Mouse (Mus musculus) embryonic facial prominence, embryonic 10.5 days (tissue): ENCODE results near the gene Cd69. TPM values are rescaled to one million over a fixed set of nuclear protein-coding genes. Genes with fewer than 3 reads are reported as not detected.

Source experiments
- DNase-seq: peaks from one replicate; pipeline ENCODE4 v3.0.0-alpha.2; 2017; ENCODE audit warnings: low spot score
- H3K27ac ChIP-seq: fragments of 300-500 bp; sonication (generic); replicated peaks from 2 replicates; pipeline ENCODE4 v1.5.1; 2016; ENCODE audit warnings: mild to moderate bottlenecking
- H3K27me3 ChIP-seq: fragments of 300-500 bp; sonication (generic); replicated peaks from 2 replicates; pipeline ENCODE4 v1.6.1; 2016; ENCODE audit warnings: low read depth, mild to moderate bottlenecking; ENCODE audit not compliant: poor library complexity, severe bottlenecking
- H3K36me3 ChIP-seq: fragments of 300-500 bp; sonication (generic); replicated peaks from 2 replicates; pipeline ENCODE4 v1.6.1; 2016; ENCODE audit warnings: mild to moderate bottlenecking, moderate library complexity
- H3K4me1 ChIP-seq: fragments of 300-500 bp; sonication (generic); 2 replicates; pipeline ENCODE4 v1.6.1; 2016
- H3K4me3 ChIP-seq: fragments of 300-500 bp; sonication (generic); 2 replicates; pipeline ENCODE4 v1.5.1; 2016; ENCODE audit warnings: mild to moderate bottlenecking, moderate library complexity
- H3K9me3 ChIP-seq: fragments of 300-500 bp; sonication (generic); 2 replicates; pipeline ENCODE4 v1.6.1; 2016; ENCODE audit warnings: mild to moderate bottlenecking
- WGBS: fragments of 180-500 bp; shearing (Covaris S2); methylation state at CpG from one replicate; pipeline ENCODE4 v1.1.7; 2016; 5-methylcytosine and 5-hydroxymethylcytosine counted together
- polyA plus RNA-seq: library from polyadenylated mRNA; unstranded; fragments of >200 nt; fragmentation: Nextera tagmentation; extraction: Ambion mirVana; gene quantifications from 2 replicates; pipeline ENCODE4 v1.2.1, GENCODE M21; 2016

The Cd69 gene
- polyA plus RNA-seq, 1 experiment from 2014 or later = not detected

DNA sequence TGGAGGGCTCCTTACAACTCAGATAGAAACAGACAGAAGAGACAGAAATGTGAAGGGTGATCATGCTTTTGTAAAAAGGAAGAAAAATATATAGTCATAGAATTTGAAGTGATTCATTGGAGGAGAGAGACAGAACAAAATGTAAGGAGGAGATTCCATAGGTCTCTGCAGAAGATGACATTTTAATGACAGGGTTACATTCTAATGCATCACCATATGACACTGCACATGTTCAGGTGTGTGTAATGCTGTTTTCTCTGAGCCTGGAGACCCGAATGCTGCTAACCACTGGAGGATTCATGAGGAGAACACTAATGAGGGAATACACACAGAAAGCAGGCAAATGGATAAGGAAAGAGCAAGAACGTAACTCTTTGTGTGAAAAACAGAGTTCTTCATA is 760 bp downstream of the Cd69 start:
- Histone ChIP-seq H3K27ac (no peak overlapping the region), H3K27me3 (no peaks in the 10 kb centered on the region), H3K4me3 (no peak overlapping the region), H3K36me3 (no peaks in the 10 kb centered on the region), H3K4me1 (no peaks in the 10 kb centered on the region), H3K9me3 (no peaks in the 10 kb centered on the region)
- DNase-seq = no peak
- WGBS = 81% methylated on average over 2 of the region's 2 CpGs

DNA sequence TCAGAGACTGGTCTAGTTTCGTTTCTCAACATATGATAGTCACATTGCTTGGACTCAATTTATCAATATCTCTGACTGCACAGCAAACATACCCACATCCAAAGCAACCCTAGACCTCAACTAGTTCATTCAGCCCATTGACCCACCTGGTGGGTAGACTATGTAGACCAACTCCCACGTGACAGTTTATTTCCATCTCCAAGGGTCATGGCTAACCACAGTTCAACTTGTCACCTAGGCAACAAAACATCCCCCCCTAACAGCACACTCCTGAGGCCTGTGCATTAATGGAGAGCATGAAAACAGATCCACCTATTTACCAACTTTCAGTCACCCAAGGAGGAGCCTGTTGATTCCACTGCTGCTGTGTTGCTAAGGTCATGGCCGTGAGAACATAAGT is 1.6 kb downstream of the Cd69 start:
- 86% methylated on average over 3 of the region's 3 CpGs for WGBS
- Histone ChIP-seq H3K27ac (no peak overlapping the region), H3K27me3 (no peaks in the 10 kb centered on the region), H3K36me3 (no peaks in the 10 kb centered on the region), H3K9me3 (no peaks in the 10 kb centered on the region), H3K4me3 (no peak overlapping the region), H3K4me1 (no peaks in the 10 kb centered on the region)
- DNase-seq = no peak

DNA sequence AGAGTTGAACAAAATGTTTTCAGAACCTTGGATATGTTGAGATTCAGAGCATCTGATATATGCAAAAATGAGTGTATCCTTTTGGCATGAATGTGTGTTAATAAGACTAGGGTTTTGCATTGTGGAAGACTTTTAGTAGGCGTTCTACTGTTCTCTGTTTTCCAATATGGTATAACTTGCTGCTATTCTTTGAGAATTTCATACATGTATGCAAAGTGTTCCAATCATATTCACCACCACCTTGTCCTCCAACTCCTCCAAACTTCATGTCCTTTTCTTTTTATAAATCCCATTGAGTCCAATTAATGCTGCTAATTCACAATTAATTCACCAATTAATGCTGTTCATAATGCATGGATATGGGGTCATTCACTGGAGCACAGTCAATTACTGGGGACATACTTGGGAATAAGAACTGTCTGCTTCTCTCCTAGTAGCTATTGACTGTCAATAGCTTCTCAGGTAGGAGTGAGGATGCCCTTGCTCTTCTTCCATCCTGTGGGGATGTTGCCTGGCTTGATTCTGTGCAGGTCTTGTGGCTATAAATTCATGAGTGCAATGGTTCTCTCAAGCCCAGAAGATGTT is 8.7 kb downstream of the Cd69 start:
- Histone ChIP-seq H3K27ac (no peak overlapping the region), H3K4me3 (no peak overlapping the region), H3K9me3 (no peaks in the 10 kb centered on the region), H3K27me3 (no peaks in the 10 kb centered on the region), H3K4me1 (no peaks in the 10 kb centered on the region), H3K36me3 (no peaks in the 10 kb centered on the region)
- WGBS = 80% methylated on average over 1 of the region's 1 CpGs
- DNase-seq = no peak

DNA sequence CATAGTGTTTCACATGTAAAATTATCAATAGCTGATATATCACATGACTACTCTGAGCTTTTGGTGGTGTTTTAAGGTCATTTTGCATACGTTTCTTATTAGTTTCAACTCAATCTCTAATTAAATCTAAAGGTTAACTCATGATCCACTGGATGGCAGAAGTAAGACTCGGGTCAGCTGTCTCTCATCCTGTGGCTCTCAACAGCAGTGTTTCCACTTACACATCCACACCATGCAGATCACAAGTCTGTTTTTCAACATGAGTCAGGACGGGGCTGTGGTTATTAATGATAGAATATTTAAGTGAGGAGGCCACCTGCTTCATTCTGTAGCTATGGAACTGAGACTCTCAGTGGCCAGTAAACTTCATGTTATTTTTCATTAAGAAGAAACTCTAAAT is 9.4 kb downstream of the Cd69 start:
- Histone ChIP-seq H3K9me3 (no peaks in the 10 kb centered on the region), H3K27ac (no peak overlapping the region), H3K4me1 (no peaks in the 10 kb centered on the region), H3K27me3 (no peaks in the 10 kb centered on the region), H3K4me3 (no peak overlapping the region), H3K36me3 (no peaks in the 10 kb centered on the region)
- DNase-seq = no peak
- 78% methylated on average over 3 of the region's 3 CpGs for WGBS

DNA sequence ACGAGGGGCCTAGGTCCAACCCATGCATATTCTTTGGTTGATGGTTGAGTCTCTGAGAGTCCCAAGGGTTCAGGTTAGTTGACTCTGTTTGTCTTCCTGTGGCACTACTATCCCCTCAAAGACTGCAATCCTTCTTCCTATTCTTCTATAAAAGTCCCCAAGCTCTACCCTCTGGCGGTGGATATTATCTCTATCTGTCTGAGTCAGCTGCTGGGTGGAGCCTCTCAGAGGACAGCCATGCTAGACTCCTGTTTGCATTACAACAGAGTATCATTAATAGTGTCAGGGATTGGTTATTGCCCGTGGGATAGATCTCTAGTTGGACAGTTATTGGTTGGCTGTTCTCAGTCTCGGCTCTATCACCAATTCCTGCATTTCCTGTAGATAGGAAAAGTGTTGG is 14.3 kb downstream of the Cd69 start:
- Histone ChIP-seq H3K36me3 (no peaks in the 10 kb centered on the region), H3K9me3 (peaks cover 4% of the 10 kb centered on the region; the same call in 1 of the 2 replicates), H3K27ac (no peak overlapping the region), H3K27me3 (no peaks in the 10 kb centered on the region), H3K4me1 (no peaks in the 10 kb centered on the region), H3K4me3 (no peak overlapping the region)
- WGBS = 89% methylated on average over 4 of the region's 4 CpGs
- DNase-seq = no peak

DNA sequence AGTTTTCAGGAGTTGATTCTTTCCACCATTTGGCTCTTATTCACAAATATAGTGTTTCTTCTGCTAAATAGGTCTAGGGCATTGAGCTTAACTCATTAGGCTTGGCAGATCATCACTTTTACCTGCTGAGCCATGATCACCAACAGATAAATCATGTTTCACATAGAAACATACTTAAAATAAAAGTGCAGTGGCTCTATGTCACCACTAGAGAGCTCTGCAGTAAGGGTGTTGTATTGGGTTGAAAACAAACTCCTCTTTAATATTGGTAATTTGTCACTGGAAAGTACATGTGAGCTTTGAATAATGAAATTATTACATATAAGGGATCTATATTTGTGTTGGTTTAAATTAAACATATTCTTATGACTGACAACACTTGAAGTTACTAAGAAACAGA is 15.2 kb downstream of the Cd69 start:
- Histone ChIP-seq H3K36me3 (no peaks in the 10 kb centered on the region), H3K27me3 (no peaks in the 10 kb centered on the region), H3K27ac (no peak overlapping the region), H3K4me1 (no peaks in the 10 kb centered on the region), H3K9me3 (peaks cover 4% of the 10 kb centered on the region; the same call in 1 of the 2 replicates), H3K4me3 (no peak overlapping the region)
- DNase-seq = no peak

DNA sequence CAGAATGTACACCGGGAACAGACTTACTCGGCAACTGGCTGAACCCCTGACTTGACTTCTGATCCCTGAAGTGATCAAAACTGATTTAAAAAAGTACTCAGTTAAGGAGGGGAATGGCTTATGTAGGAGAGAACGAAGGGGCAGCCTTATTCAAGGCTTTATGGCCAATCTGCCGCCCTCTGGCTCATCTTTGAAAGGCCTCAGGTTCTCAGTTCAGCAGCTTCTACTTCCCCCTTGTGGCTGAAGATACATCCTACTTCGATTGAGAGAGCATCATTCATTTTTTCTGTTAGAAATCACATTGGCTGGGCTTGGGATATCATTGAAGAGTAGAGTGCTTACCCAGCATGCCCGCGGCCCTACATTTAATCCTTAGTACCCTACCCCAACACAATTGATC is 19.2 kb downstream of the Cd69 start:
- Histone ChIP-seq H3K9me3 (peaks cover 4% of the 10 kb centered on the region; the same call in 1 of the 2 replicates), H3K4me3 (no peak overlapping the region), H3K27ac (no peak overlapping the region), H3K27me3 (no peaks in the 10 kb centered on the region), H3K36me3 (no peaks in the 10 kb centered on the region), H3K4me1 (no peaks in the 10 kb centered on the region)
- no peak for DNase-seq
- WGBS = 64% methylated on average over 7 of the region's 7 CpGs

DNA sequence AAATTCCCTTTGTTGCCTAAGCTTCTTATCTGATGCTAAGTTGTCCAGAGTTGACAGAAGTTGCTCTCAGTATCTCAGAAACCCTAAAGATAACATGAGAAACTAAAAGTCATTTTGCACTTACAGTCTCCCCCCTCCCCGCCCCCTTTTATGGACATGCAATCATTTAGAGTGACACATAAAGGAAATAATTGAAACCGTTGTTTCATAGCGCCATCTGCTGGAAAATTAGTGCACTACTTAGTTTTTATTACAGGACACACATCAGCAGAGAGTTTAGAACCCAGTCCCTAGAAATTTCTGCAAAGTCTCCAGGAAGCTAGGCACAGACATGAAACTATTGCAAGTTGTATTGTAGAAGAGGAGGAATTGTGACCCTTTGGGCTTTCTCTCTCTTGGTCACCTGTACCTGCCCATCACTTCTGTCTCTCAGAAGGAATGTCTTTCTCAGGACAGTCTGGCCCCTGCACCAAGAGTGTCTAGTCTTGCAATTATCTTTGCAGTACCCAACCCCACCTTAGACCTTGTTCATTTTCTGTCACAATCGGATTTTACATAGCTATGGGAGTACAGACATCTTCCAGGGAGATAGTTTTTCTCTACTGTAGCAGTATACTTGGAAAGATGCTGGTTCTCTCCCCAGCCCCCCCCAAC is 20.2 kb downstream of the Cd69 start:
- Histone ChIP-seq H3K27ac (no peak overlapping the region), H3K27me3 (no peaks in the 10 kb centered on the region), H3K4me3 (no peak overlapping the region), H3K9me3 (peaks cover 4% of the 10 kb centered on the region; the same call in 1 of the 2 replicates), H3K4me1 (no peaks in the 10 kb centered on the region), H3K36me3 (no peaks in the 10 kb centered on the region)
- 29% methylated on average over 4 of the region's 4 CpGs for WGBS
- DNase-seq = peak; percentile 16

DNA sequence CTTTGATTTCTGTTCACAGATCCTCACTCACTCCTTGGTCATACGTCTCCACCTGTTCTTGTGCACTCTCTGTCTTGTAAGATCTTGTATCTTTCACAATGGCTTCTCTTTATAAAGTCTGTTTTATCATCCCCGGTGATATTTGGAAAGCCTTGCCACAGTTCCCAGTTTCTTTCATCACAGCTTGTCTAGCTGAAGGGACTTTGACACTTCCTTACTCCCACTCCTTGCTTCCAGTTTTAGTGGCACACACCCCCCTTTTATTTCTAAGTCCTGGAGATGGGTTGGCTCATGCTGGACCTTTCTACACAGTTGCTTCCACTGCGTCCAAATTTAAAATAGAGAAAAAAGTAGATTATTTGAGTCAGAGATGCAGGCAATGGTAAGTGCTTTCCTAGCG is 20.9 kb downstream of the Cd69 start:
- no peaks in the 10 kb centered on the region for H3K4me1 ChIP-seq
- no peaks in the 10 kb centered on the region for H3K27me3 ChIP-seq
- H3K9me3 ChIP-seq = peaks cover 4% of the 10 kb centered on the region; the same call in 1 of the 2 replicates
- H3K36me3 ChIP-seq = no peaks in the 10 kb centered on the region
- H3K4me3 ChIP-seq = no peak overlapping the region
- no peak overlapping the region for H3K27ac ChIP-seq
- DNase-seq = no peak
- 82% methylated on average over 4 of the region's 4 CpGs for WGBS

DNA sequence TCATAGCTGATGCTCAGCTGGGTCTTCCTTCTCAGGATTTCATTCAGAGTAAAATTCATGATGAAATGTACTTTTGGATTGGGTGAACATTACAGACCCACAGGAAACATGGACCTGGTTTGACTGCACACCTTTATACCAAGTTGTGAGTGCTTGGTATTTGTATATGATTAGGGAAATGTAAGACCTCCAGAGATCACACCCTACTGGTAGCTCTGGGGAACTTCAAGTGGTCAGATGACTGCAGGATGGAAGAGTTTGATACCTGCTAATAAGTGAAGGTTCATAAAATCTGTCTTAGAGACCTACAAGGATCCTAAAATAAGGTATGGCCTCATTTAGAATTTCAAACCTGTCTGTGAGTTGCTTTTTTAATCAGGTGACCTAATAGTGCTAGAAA is 27.0 kb downstream of the Cd69 start:
- H3K27ac ChIP-seq = no peak overlapping the region
- no peaks in the 10 kb centered on the region for H3K4me1 ChIP-seq
- DNase-seq = no peak
- no peak overlapping the region for H3K4me3 ChIP-seq
- H3K27me3 ChIP-seq = no peaks in the 10 kb centered on the region
- no peaks in the 10 kb centered on the region for H3K36me3 ChIP-seq
- no peaks in the 10 kb centered on the region for H3K9me3 ChIP-seq

DNA sequence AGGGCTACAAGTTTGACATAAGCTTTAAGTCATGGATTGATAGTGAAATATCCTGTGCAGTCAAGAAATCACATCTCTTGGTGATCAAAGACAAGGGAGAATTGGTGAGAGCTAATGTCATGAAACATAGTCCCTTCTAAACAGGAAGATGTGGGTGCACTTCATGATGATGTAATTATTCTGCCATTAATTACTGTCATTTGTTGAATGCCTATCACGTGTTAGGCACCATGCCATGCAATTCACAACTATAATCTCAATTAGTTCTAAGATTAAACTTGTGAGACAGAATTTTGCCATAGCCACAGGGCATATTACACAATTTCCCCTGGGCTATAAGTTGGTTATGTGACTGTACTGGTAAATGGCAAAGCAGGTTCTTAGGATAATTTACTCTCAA is 28.2 kb downstream of the Cd69 start:
- H3K27ac ChIP-seq = no peak overlapping the region
- H3K4me1 ChIP-seq = no peaks in the 10 kb centered on the region
- H3K36me3 ChIP-seq = no peaks in the 10 kb centered on the region
- DNase-seq = no peak
- no peaks in the 10 kb centered on the region for H3K27me3 ChIP-seq
- WGBS = 83% methylated on average over 1 of the region's 1 CpGs
- H3K4me3 ChIP-seq = no peak overlapping the region
- no peaks in the 10 kb centered on the region for H3K9me3 ChIP-seq

DNA sequence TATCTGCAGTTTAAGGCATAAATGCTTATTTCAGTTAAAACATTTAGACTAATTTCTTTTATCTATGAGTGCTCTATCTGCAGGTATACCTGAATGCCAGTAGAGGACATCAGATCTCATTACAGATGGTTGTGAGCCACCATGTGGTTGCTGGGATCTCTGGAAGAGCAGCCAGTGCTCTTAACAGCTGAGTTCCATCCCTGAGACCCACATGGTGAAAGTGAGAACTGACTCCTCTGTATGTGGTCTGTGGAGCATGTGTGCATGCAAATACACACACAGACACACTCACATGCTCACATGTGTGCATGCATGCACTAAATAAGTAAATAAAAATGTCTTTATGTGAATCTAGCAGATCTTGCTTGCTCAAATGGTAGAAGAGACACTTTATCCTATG is 29.4 kb downstream of the Cd69 start:
- no peak overlapping the region for H3K4me3 ChIP-seq
- no peaks in the 10 kb centered on the region for H3K27me3 ChIP-seq
- H3K27ac ChIP-seq = no peak overlapping the region
- DNase-seq = no peak
- H3K4me1 ChIP-seq = no peaks in the 10 kb centered on the region
- H3K9me3 ChIP-seq = no peaks in the 10 kb centered on the region
- H3K36me3 ChIP-seq = no peaks in the 10 kb centered on the region

DNA sequence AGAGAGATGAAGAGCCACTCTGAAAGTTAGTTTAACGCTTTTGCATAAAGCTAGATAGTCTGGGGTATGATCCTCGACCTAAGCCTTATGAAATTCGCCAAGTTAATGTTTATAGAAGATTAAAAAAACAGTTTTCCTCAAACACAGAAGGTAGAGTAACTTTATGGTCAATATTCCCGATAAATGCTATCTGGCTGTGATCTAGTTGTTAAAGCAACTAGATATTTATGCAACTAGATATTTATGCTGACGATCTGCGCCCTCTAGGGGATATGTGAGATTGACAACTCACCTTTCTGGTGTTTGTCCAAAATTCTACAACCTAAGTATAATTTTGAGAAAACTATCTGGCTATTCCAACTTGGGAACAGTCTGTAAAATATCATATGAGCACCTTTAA is 33.3 kb downstream of the Cd69 start:
- 69% methylated on average over 6 of the region's 6 CpGs for WGBS
- Histone ChIP-seq H3K9me3 (no peaks in the 10 kb centered on the region), H3K27me3 (no peaks in the 10 kb centered on the region), H3K4me3 (no peak overlapping the region), H3K4me1 (peaks cover 7% of the 10 kb centered on the region), H3K27ac (no peak overlapping the region), H3K36me3 (no peaks in the 10 kb centered on the region)
- DNase-seq = no peak
